Mouse (Mus musculus) embryo, embryonic 9.5 days (tissue): ENCODE results near the gene Mmp2.
"Not testable (repeated sequence)": the region's sequence is repeated elsewhere in the genome, so short reads cannot be mapped to it uniquely, and the experiment has no call there.

ENCODE experiments used
- DNase-seq: peaks from one replicate; pipeline ENCODE4 v3.0.0-alpha.2; 2017; ENCODE audit errors: extremely low spot score

Mmp2 gene

DNA sequence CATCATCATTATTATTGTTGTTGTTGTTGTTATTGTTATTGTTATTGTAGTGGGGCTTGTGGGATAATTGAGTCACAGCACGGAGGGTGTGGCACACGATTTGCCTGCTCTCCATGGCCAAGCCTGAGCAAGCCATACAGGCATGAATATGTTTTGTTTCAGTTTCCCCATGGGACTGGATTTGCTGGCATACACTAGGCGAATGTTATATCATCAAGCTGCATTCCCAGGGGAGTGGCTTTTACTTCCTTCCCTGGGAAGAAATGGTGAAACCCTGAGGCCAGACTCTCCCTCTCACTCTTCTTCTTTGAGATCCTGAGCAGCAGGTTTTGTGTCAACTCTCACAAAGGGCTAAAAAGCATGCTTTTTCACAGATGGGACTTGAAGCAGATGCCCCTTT, 11.5 kb downstream of the Mmp2 start:
- DNase-seq = no peak

DNA sequence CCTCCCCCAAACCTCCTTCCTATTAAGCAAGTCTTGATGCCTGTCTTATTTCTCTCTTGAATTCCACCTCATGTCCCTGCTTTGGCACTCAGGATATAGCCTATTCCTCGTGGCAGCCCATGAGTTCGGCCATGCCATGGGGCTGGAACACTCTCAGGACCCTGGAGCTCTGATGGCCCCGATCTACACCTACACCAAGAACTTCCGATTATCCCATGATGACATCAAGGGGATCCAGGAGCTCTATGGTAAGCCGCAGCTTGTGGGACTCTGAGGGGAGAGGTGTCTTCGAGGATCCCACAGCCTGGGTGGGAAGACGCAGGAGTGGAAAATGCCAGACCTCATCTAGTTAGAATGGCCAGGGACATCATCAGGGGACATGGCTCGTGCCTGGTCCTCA, 12.1 kb downstream of the Mmp2 start:
- DNase-seq = no peak

DNA sequence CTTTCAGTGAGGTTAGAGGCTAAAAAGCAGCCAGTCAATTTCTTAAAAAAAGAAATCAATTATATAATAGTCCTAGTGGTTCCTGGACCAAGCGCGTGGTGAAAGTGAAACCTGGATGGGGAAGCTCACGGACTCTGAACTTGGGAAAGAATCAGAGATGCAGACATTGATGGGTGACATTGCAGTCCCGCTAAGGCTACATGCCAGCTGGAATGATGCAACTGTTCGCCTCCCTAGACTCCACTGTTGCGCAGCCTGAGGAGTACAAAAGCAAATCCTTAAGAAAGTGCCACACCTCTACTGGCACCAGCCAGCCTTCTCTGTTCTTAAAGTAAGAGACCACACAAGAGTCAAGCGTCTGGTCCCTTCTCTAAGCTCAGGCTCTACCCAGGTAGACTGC, 12.8 kb downstream of the Mmp2 start:
- DNase-seq = no peak

DNA sequence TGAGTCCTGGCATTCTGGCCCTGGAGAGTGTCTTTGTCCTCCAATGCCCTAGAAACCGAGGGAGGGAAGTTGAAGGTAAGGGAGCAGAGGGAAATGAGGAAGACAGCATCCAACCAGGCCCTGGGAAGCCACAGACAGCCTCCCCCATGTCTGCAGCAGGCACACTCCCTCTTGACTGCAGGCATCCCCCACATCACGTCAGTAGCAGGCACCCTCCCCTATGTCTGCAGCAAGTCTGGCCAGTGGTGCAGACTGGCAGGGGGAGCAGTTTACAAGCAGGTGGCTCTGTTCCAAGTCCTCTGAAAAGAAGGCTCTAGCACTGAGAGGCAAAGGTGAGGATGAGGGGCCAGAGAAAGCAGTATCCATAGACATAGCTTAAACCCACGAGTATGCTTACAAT, 19.6 kb downstream of the Mmp2 start:
- no peak for DNase-seq

DNA sequence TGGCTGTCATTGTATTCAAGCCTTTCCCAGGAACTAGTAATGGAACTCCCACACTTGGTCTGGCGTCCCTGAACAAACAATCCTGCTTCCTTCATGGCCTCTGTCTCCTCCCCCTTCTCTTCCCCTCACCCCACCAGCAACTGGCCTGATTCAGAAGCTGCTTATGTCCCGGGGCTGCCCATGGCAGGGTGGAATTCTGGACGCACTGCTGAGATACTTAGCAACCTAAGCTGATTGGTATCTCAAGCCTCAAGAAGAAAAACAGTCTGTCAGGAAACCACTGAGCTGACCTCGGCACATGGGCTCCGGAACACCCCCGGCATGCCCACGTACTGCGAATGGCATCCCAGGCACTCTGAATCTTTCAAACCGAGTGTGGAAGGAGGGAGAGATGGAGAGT, 20.2 kb downstream of the Mmp2 start:
- DNase-seq = peak; percentile 48

- no peak for DNase-seq
These were observed 22.2 kb downstream of the Mmp2 start for GRCm38 (mm10) chr8:92849261-92849660.

DNA sequence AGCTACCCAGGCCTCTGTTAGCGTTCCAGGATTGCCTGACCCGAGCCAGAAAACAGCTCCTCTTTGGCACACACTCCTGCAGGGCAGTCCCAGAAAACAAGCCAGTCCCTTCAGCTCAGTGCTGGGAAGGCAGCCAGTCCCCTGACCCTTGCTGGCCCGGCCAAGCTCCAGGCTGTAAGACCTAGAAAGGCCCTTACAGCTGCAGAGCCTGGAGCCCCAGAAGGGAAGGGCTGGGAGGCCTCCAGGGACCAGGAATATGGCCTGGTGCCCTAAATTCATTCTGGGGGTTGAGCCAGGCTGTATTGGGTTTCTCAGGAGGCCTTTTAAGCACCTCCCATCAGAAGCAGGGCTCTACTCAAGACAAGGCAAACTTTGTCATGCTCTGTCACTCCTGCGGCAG, 23.1 kb downstream of the Mmp2 start:
- DNase-seq = no peak

GRCm38 (mm10) chr8:92851381-92851780, 24.3 kb downstream of the Mmp2 start:
- DNase-seq = no peak

- DNase-seq = peak; percentile 7
These were observed 26.3 kb downstream of the Mmp2 start for GRCm38 (mm10) chr8:92853188-92853983.

- no peak for DNase-seq
These were observed 27.6 kb downstream of the Mmp2 start for GRCm38 (mm10) chr8:92854673-92855072.

DNA sequence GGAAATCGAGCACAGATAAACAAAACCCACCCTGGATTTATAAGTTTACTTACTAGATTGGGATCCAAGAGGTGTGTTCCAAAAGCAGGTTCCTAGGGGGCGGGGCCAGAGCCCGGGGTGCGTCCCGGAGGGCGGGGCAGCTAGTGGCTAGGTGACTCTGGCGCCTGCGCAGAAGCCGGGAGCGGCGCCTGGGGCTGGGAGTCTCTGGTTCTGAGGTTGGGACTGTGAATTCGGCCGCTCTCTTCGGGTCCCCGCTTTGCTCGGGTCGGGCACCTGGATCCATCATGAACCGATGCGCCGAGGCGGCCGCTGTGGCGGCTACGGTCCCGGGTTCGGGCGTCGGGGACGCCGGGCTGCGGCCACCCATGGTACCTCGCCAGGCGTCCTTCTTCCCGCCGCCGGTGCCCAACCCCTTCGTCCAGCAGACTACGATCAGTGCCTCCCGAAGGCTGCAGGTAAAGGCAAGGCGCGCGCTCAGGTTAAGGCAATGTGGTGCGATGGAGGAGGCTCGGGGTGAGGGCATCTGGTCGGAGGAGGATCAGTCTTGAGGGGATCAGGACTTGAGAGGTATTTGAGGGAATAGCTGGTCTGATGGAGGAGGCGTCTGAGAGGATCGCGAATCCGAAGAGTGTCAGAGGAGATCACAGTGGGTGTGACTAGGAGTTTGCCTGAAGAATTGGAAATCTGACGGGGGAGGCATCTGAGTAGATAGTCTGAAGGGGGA, 28.2 kb downstream of the Mmp2 start, which contains the start of gene Lpcat2:
Gene Lpcat2, plus strand, starts transcription at position 169 of the 724 bp plus-strand sequence.
- peak; percentile 80 for DNase-seq

DNA sequence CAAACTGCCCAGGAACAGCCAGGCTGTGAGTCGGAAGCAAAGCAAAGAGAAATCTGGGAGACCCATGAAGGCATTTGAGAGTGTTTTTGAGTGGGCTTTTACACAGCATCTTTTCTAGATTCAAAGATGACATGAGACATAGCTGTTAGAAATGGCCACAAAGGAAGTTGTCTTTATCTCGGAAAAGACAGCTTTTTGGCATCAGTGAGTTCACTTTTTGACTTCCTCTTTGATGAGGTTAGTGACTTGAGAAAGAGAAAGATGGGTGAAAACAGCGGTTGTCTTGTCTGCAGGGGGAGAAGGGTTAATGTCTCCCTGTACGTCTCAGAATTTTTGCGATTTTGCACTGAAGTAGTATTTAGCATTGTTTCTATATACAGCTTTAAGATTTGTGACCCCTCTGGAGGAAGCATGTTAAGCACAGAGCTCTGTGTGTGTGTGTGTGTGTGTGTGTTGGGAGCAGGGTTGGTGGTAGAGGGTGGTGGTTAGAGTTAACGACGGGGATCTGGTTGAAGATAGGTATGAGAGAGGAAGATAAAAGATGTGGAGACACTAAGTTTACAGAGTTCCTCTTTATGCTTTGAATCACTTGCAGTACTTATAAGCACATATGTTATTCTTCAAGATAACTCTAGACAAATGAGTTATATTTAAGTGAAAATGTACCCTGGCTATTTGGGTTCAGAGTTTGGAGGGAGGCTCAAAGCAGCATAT, 29.3 kb downstream of the Mmp2 start:
- DNase-seq = no peak

- DNase-seq = no peak
These were observed 31.5 kb downstream of the Mmp2 start for GRCm38 (mm10) chr8:92858475-92859182.

DNA sequence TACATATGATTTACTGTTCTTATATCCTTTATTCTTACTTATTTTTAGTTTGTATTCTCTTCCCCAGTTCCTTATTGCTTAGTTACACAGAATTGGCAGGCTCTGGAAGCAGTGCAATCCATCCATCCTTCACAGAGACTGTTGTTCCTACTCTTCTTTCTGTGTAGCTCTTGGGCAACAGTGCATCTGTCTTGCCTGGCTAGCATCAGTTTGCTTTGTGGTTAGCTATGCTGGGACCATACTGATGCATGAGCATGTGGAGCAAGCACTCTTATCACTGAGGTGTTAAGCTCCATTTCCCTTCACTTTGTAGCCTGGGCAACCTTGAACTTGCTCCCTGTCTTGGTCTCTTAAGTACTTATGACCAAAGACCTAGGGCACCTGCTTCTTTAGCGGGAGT, 34.9 kb downstream of the Mmp2 start:
- no peak for DNase-seq

- DNase-seq = no peak
These were observed 43.2 kb downstream of the Mmp2 start for GRCm38 (mm10) chr8:92870281-92870680.

DNA sequence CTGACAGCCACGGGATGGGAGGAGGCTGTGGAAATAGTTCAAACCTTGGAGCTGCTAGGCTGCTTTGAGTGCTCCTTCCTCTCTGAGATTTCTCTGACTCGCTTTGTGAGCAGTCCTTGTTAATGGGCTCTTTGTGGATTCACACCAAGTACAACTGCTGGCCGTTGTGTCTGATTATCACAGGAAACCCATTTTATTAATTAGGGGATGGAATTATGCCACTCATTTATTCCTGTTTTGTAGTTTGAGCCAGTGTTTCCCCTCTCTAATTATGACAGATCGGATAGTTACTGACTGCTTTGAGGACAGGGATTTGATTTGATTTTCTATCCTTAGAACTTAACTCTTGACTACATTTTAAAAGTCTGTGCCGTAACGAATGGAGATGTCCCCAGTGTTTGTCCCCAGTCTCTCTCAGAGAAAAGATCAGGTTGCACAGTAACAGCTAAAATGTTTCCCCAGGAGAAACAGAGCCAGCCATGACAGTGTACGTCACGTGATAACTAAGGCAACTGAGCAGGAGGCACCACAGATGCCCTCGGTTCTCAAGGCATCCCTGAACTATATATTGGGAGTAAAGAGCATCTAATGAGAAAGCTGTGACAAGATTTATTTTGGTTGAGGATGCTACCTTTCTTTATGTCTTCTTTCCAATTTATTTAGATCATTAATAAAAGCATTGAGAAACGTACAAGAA, 45.1 kb downstream of the Mmp2 start:
- DNase-seq = no peak

DNA sequence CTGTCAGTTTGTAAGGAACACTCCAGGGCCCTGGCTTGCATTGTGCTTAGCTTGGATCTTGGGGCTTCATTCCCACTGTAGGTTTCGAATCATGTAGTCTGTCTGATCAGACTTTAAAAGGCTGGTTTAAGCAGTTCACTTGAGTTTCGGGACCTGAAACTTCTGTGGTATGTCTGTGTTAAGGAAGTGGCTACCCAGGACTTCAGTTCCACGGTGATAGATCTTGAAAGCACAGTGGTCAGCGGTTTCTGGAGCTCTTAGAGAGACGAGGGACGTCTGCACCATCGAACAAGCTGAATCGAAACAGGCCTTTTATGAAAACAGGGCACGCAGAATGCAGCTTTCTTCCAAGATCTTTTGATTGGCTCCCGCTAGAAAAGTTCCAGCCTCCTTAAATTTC, 48.7 kb downstream of the Mmp2 start:
- DNase-seq = no peak

DNA sequence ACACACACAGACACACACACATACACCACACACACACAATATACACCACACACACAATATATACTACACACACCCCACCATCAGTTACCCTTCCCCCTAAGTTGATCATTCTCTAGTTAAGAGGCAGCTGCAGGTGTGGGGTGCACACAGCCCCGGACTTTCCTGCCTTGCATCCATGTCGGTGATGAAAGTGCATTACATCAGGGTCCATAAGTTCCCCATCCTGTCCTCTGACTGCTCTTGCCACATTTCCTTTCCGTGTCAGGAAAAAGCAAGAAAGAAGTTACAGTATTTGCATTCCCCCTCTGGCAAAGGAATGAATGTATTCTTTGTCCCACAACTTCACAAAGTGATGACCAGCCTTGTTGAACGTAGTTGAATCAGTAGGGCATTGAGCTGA, 54.2 kb downstream of the Mmp2 start:
- DNase-seq = no peak

DNA sequence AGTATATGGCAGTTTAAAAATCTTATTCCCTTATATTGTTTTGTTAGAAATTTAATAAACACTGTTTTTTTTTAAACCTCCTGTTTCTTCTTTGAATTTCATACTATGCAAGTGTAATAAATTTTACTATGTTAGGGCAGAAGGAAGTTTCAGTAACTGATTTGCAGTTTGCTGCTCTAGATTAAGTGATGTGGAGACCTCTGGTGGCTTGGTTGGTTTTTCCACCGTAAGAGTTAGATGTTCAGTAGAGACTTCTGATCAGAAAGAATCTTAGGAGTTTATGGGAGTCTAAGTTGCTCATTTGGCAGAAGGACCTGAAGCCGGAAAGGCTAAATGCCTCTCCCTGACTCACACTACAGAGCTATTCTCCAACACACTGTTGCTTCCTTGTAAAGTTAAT, 56.7 kb downstream of the Mmp2 start:
- DNase-seq = no peak

DNA sequence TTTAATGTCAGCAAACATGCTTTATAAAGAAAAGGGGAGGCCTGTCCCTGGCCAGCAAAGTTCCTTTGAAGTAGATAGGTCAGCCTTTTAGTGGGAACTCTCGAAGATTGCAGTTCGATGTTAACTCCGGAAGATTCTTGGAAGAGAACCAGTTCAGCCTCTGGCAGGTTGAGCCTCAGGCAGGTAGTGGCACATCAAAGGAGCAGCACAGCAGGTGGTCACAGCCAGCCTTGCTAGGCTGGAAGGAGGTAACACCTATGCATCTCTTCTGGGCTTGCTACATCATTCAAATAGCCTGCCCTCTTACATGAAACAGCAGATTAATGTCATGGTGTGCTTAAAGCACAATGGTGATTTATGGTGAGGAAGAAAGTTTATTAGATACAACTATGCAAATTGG, 65.1 kb downstream of the Mmp2 start:
- DNase-seq = not testable (repeated sequence)

DNA sequence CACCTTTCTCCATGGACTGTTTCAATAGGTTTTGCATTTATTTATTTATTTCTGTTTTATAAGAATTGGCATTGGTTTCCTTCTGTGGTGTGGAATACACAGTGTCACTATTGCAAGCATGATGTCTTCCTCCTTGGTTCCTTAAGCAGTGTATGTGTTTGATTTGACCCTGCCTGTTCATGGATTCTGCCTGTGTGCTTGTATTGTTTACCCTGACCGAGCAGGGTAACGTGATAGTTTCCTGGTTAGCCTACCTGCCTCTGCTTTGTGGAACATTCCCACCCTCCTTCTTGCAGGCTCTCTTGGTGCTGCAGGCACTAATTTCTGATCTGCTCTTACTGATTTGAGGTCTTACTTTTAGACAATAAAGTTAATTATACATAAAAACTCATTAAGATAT, 66.8 kb downstream of the Mmp2 start:
- no peak for DNase-seq
